Mouse (Mus musculus) Patski (cell line): ENCODE results near the gene Olfr44. TPM values are rescaled to one million over a fixed set of nuclear protein-coding genes. Genes with fewer than 3 reads are reported as not detected.

Source experiments
- ATAC-seq: fragments of 100-300 bp; one replicate; pipeline ENCODE4 v1.8.0; 2021
- CTCF ChIA-PET: fragments of 350-600 bp; sonication (Branson Sonifier 250); formaldehyde crosslinking; loops from one replicate; lab custom pipeline; 2022; ENCODE audit warnings: inconsistent platforms; lab: Charles Lee
- POLR2A ChIA-PET: fragments of 350-600 bp; sonication (Branson Sonifier 250); formaldehyde crosslinking; loops from one replicate; lab custom pipeline; 2022; ENCODE audit warnings: antibody characterized with exemption, inconsistent platforms; lab: Charles Lee
- DNase-seq: peaks from one replicate; pipeline ENCODE4 v3.0.0-alpha.2; 2011; ENCODE audit warnings: low read depth, low spot score
- H3K27me3 ChIP-seq: fragments of 371-371 bp; one replicate; pipeline ENCODE4 v1.5.1; 2021
- CTCF ChIP-seq: fragments of 100-300 bp; IDR thresholded peaks from one replicate; pipeline ENCODE4 v1.5.1; 2021
- in situ Hi-C: fragments of 300-500 bp; cut with MboI; formaldehyde crosslinking; loops from 3 replicates; pipeline ENCODE4 v1.11.1; 2018; ENCODE audit warnings: low pct_unique_long_range_greater_than_20kb, mixed read lengths
- polyA plus RNA-seq: library from polyadenylated mRNA; unstranded; gene quantifications from one replicate; pipeline ENCODE4 v1.2.3, GENCODE M21; 2021

The Olfr44 gene
- not detected for polyA plus RNA-seq

DNA sequence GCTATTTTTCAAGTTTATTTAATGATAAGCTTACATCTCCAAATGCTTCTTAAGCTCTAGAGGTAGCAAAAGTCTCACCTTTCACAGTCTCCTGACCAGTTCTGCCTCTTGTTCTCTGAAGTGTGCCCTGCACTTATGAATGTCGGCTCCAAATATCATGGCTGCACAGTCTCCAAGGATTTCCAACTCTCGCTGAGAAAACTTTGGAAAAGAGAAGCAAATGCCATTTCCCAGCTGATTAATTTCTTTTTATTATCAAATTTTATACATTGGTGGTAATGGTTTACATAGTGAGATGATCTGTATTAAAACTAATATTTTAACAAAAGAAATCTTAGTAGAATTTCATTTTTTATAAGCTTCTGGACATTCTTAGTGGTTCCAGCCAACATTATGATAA is at the start of gene Olfr44:
TSS of gene Olfr44 (minus strand) at position 101 of the 400 bp plus-strand sequence.
- ChIA-PET CTCF (no interaction called here), POLR2A (no interaction called here)
- no peaks in the 10 kb centered on the region for H3K27me3 ChIP-seq
- TF ChIP-seq CTCF, result no peak
- DNase-seq (no peak), ATAC-seq (no peak)
- in situ Hi-C loops, result no loop called here

DNA sequence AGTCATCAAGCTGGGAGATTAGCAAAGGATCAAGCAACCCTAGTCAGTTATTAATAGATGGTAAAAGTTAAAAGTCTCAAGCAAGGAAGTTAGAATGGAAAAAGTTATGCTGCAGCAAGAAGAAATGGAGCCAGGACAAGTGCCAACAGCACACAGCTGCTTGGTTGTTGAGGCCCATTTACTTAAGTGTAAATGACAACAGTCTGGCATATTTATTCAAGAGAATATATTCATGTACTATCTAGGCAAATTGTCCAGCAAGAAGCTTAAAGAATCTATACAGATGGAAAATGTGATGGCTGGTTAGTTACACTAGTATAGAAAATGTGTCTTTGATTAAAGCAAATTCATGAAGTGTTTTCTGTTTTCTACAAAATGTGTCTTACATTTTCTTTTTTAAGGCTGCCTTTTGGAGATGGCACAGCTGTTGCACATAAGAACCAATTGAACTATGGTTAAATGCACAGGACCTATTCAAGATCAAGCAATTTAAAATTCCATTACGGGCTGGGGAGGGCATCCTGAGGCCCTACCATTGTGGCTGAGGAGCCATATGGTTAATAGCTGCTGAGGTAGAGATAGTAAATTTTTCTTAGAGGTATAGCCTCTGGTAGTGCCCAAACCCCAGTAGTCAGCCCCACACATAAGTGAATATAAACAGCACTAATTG is 30.0 kb upstream of the Olfr44 start:
- no peak for DNase-seq
- in situ Hi-C loops, result loop anchor here (25.0 kb wide), 1 partner anchor 814 kb away; no protein-coding TSS in a partner anchor
- no peaks in the 10 kb centered on the region for H3K27me3 ChIP-seq
- CTCF ChIA-PET, result no interaction called here
- no peak for ATAC-seq
- POLR2A ChIA-PET, result no interaction called here
- TF ChIP-seq CTCF, result no peak

DNA sequence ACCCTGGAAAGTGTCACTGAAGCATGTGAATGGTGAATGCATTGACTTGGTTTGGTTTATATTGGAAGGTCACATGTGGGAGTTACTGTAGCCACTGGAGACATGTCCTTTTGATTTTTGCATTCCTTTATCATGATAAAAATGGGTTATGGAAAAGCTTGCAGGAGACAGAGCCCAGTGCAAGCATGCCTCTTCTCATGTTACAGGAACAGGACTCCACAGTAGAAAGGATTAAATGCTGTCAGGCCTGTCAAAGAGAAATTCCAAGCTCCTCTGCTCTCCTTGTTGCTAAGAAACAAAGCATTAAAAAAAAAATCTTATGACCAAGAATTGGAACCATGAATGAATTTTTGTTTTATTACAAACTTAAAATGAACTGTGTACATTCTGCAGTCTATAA is 24.8 kb upstream of the Olfr44 start:
- CTCF ChIA-PET, result no interaction called here
- ATAC-seq (no peak), DNase-seq (no peak)
- in situ Hi-C loops, result loop anchor here (25.0 kb wide), 1 partner anchor 819 kb away; no protein-coding TSS in a partner anchor
- peaks cover 5% of the 10 kb centered on the region for H3K27me3 ChIP-seq
- POLR2A ChIA-PET, result no interaction called here
- no peak for TF ChIP-seq CTCF

DNA sequence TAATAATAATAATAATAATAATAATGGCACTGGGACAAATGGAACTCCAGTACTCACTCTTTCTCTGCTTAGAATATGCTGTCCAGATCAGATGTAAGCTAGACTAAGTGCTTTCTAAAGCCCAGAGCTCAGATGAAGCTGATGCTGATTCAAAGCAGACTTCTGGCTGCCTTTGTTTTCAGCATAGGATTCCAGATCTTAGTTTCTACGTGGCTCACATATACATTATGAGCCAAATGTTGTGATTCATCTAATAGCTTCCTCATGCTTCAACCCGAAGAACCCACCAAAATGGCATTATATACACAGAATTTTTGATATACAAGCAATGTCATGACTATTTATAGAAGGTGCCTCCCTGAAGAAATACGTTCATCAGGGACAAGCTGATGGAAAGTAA is 21.7 kb upstream of the Olfr44 start, which contains the start of gene Olfr957:
TSS of gene Olfr957 (minus strand) at position 279 of the 400 bp plus-strand sequence.
- H3K27me3 ChIP-seq, result peaks cover 5% of the 10 kb centered on the region
- no peak for TF ChIP-seq CTCF
- ATAC-seq (no peak), DNase-seq (no peak)
- in situ Hi-C loops, result loop anchor here (25.0 kb wide), 1 partner anchor 822 kb away; no protein-coding TSS in a partner anchor
- ChIA-PET POLR2A (no interaction called here), CTCF (no interaction called here)

DNA sequence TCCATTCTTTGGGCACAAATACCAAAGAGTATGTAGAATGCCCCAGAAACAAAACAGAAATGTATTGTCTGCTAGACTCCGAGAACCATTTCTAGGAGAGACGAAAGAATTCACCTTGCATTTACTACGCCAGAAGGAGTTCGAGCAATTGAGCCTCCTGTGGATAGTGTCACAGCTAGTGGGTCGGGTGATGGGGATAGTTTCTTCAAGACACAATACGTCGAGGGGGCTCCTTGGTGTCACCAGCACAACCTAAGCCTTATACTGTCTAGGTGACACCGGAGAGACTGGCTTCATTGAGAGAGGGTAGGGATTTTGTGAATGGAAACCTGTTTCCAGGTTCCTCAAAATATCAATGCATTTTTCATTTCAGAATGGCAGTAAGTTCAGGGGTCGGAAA is 15.6 kb upstream of the Olfr44 start:
- CTCF ChIA-PET, result no interaction called here
- POLR2A ChIA-PET, result no interaction called here
- no peak for DNase-seq
- ATAC-seq, result no peak
- TF ChIP-seq CTCF, result no peak
- H3K27me3 ChIP-seq, result peaks cover 5% of the 10 kb centered on the region
- in situ Hi-C loops, result loop anchor here (10.0 to 25.0 kb wide), 2 partner anchors 715 to 828 kb away; no protein-coding TSS in a partner anchor

DNA sequence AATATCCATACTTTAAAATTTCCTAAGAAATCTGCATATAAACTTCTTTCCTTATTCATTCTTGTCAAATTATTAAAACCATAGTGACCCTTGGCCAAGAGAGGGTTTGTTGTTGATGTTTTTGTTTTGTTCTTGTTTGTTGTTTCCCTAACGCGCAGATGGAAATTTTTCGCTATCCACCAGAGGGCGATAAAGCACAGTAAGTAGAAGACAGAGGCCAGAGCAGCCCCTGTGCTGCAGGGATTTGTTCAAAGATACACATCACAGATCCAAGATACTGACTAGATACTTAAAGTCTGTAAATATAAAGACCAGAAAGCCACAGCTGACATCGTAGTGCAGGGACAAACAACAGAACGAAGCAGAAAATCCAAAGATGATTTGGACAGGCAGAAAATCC is 15.2 kb upstream of the Olfr44 start:
- in situ Hi-C loops, result loop anchor here (10.0 to 25.0 kb wide), 2 partner anchors 716 to 828 kb away; no protein-coding TSS in a partner anchor
- ChIA-PET POLR2A (no interaction called here), CTCF (no interaction called here)
- H3K27me3 ChIP-seq, result peaks cover 2% of the 10 kb centered on the region
- DNase-seq (peak; percentile 1), ATAC-seq (peak; percentile 65)
- TF ChIP-seq CTCF, result peak; percentile 71

DNA sequence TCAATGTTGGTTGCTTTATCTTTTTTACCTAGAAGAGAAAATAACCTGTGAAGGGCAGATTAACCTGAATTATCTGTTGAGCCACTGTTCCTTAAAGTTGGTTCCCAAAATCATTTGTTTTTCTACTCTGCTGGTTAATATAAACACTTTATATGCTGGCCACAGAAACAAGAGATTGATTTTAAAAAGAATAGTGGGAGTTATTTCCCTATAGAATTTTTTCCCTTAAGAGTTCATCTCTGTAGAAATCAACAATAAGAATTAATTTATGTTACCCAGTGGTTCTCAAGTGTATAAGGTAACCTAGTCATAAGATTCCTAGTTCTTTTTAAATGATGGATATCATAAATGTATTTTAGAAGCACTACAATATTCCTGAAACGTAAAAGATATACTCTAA is 22.0 kb downstream of the Olfr44 start, which contains the start of gene Olfr955:
TSS of gene Olfr955 (minus strand) at position 101 of the 400 bp plus-strand sequence.
- ATAC-seq (no peak), DNase-seq (no peak)
- no peak for TF ChIP-seq CTCF
- POLR2A ChIA-PET, result no interaction called here
- in situ Hi-C loops, result no loop called here
- H3K27me3 ChIP-seq, result no peaks in the 10 kb centered on the region
- CTCF ChIA-PET, result no interaction called here

DNA sequence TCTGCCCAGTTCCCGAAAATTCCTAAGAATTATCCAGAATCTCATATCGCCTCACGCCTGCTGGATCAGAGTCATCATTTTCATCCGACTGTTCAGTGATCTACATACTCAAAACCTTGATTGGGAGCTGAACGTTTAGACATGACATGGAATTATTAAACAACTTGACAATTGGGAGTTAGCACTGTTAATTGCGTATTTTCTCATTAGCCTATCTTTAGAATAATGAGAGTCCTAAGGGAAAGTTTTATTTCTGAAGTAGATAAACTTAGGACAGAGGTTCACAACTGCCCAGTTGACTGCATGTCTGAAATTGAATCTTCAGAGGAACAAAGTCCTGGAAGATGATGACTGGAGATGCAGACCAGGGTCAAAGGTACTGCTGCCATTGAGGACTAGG is 37.4 kb downstream of the Olfr44 start, which contains the start of gene Olfr954:
TSS of gene Olfr954 (plus strand) at position 301 of the 400 bp plus-strand sequence.
- no peak for ATAC-seq
- in situ Hi-C loops, result no loop called here
- H3K27me3 ChIP-seq, result no peaks in the 10 kb centered on the region
- TF ChIP-seq CTCF, result no peak
- POLR2A ChIA-PET, result no interaction called here
- CTCF ChIA-PET, result no interaction called here
- no peak for DNase-seq

Other genes starting within 250 kb of the Olfr44 start
- not detected for gene Olfr1537, start 244.0 kb downstream of the Olfr44 start, polyA plus RNA-seq
- not detected for gene Olfr945, start 217.2 kb downstream of the Olfr44 start, polyA plus RNA-seq
- gene Olfr948, start 167.9 kb downstream of the Olfr44 start, polyA plus RNA-seq, result not detected
- gene Olfr951, start 106.6 kb downstream of the Olfr44 start, polyA plus RNA-seq, result not detected
- not detected for gene Olfr952, start 66.8 kb downstream of the Olfr44 start, polyA plus RNA-seq
- gene Olfr954, start 37.3 kb downstream of the Olfr44 start, polyA plus RNA-seq, result not detected
- not detected for gene Olfr955, start 22.1 kb downstream of the Olfr44 start, polyA plus RNA-seq
- gene Olfr957, start 21.8 kb upstream of the Olfr44 start, polyA plus RNA-seq, result not detected
- not detected for gene Olfr958, start 60.1 kb upstream of the Olfr44 start, polyA plus RNA-seq
- not detected for gene Olfr959, start 81.6 kb upstream of the Olfr44 start, polyA plus RNA-seq
- not detected for gene AW551984, start 110.4 kb upstream of the Olfr44 start, polyA plus RNA-seq
- not detected for gene Olfr148, start 116.7 kb upstream of the Olfr44 start, polyA plus RNA-seq
- not detected for gene Olfr960, start 127.4 kb upstream of the Olfr44 start, polyA plus RNA-seq
- not detected for gene Olfr961, start 151.1 kb upstream of the Olfr44 start, polyA plus RNA-seq
- not detected for gene Olfr963, start 173.2 kb upstream of the Olfr44 start, polyA plus RNA-seq
- not detected for gene Olfr149, start 213.1 kb upstream of the Olfr44 start, polyA plus RNA-seq
- gene Olfr965, start 217.4 kb upstream of the Olfr44 start, polyA plus RNA-seq, result not detected
- gene Olfr150, start 237.0 kb upstream of the Olfr44 start, polyA plus RNA-seq, result not detected